Mouse (Mus musculus) bone marrow macrophage, adult 2 months (primary cell): ENCODE results near the gene Nup153. TPM values are rescaled to one million over a fixed set of nuclear protein-coding genes. Genes with fewer than 3 reads are reported as not detected.

Experiments used
- H3K27ac ChIP-seq: 2 replicates; pipeline ENCODE4 v1.5.1; 2012; ENCODE audit warnings: low read depth, low read length; ENCODE audit not compliant: insufficient read depth
- H3K4me1 ChIP-seq: 2 replicates; pipeline ENCODE4 v1.6.1; 2012; ENCODE audit warnings: low read length; ENCODE audit not compliant: control insufficient read depth, insufficient read depth
- H3K4me3 ChIP-seq: 2 replicates; pipeline ENCODE4 v1.5.1; 2012; ENCODE audit warnings: mild to moderate bottlenecking, low read length, moderate library complexity; ENCODE audit not compliant: insufficient read depth
- CTCF ChIP-seq: IDR thresholded peaks from 2 replicates; pipeline ENCODE4 v1.5.1; 2012; ENCODE audit warnings: low read depth, mild to moderate bottlenecking, low read length, moderate library complexity
- POLR2A ChIP-seq: IDR thresholded peaks from 2 replicates; pipeline ENCODE4 v1.6.1; 2012; ENCODE audit warnings: mild to moderate bottlenecking, low read depth, low read length, borderline replicate concordance
- polyA plus RNA-seq: library from polyadenylated mRNA; stranded (reverse); fragments of >200 nt; gene quantifications from 2 replicates; pipeline ENCODE4 v1.2.4, GENCODE M21; 2012; ENCODE audit not compliant: missing spikeins, insufficient read depth, insufficient read length

The Nup153 gene
- polyA plus RNA-seq: 33.9 and 37.6 TPM in 2 replicates

DNA sequence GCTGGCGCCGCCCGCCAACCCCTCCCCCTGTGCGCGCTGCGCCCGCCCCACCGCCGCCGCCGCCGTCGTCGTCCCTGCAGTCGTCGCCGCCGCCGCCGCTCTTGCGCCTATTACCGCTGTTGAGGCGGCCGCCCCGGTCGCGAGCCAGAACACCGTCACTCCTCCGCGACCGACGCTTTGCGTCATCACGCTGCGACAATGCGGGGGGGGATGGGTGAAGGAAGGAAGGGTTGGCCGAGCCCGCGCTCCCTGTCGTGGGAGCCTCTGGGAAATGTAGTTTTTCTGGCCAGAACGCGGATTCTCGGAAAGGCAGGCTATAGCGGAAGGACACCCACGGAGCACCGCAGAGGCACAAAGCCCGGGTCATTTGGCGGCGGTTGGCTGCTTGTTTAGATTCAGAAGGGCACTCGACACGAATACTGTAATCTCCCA lies at the start of gene Nup153:
Nup153 (minus strand) TSS at position 104 of the 432 bp plus-strand sequence.
- peak within 1 kb of the TSS; percentile 76 for H3K27ac ChIP-seq
- H3K4me1 ChIP-seq: peaks cover 10% of the 10 kb centered on the region
- H3K4me3 ChIP-seq: peak within 1 kb of the TSS; percentile 75
- no peak for TF ChIP-seq CTCF
- no peak for TF ChIP-seq POLR2A

DNA sequence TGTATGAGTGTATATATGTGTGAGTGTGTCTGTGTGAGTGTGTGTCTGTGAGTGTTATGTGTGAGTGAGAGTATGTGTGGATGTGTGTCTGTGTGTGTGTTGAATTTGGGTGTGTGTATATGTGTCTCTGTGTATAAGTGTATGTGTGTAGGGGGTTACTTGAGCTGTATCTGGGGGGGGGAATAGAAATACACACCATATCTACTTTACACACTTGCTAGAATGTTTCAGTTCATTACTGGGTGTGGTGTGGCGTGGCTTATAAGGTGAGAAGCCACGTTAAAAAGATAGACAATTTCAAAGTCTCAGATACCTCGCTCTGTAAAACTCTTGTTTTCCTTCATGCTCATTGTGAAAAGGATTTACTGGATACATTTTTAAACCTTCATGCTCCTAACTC lies 49.7 kb upstream of the Nup153 start:
- Histone ChIP-seq H3K27ac (no peak overlapping the region), H3K4me1 (peaks cover 7% of the 10 kb centered on the region), H3K4me3 (no peak overlapping the region)
- TF ChIP-seq POLR2A (no peak), CTCF (no peak)

DNA sequence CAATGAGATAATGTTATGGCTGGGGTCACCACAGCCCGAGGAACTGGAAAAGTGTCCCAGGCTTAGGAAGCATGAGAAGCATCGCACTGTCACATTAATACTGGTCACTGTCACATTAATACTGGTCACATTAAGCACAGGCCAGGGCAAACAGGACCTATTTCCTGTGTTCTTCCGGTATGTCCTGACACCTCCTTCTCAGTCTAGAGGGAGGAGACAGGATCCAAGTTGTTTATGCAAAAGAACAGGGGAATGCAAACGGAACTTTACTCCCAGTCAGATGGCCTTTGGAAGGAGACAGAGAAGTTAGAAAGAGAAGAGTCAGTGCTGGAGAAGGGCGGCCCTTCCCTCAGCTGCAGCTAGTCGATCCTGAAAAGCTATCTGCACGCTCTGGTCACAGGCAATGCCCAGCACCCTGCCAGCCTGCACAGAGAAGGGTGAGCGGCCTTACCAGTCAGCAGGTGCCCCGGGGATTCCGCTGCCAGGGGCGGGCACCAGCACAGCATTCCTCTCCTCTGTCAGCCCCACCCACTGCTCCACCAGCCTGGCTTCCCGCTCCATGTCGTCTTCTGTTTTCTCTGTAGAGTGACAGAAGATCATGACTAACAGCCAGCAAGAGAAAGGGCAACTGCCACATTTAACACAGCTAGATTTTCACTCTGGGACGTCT lies 49.0 kb upstream of the Nup153 start:
- TF ChIP-seq CTCF (no peak), POLR2A (no peak)
- no peak overlapping the region for H3K27ac ChIP-seq
- H3K4me3 ChIP-seq: no peak overlapping the region
- H3K4me1 ChIP-seq: peaks cover 7% of the 10 kb centered on the region

DNA sequence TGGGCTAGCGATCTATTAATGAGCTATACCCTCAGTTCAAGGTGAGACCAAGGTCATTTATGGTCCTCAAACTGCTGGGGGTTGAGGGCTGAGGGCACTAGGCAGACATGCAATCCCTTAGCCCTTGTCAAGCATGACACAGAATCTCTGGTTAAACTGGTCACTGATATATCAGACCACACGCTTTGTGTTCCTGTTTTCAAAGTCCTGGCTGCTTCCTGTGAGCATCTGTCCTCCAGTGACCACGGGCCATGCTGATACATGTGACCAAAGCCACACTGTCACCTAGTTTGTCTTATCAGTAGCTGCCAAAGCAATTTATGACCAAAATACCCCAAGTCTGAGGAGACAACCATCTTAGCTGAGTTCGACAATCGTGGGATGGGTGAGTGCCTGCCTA lies 47.3 kb upstream of the Nup153 start:
- Histone ChIP-seq H3K4me1 (peaks cover 7% of the 10 kb centered on the region), H3K4me3 (no peak overlapping the region), H3K27ac (no peak overlapping the region)

DNA sequence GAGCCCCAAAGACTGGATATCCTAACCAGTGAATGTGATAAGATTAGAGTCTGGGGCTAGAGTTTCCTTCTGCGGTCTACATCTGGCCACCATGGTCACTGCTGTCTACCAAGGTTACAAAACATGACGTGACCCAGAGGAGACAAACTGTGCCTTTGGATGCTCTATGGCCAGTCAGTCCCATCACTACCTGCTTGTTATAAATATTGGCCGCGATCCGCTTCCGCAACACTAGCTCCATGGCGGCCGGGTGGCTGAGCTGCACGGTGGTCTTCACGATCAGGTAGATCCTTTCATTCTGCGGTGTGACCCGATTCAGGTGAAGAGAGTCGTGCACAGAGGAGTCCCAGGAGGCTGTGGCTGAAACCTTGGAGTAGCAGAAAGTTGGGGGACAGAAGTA lies 44.8 kb upstream of the Nup153 start:
- H3K4me3 ChIP-seq: no peak overlapping the region
- H3K4me1 ChIP-seq: peaks cover 7% of the 10 kb centered on the region
- H3K27ac ChIP-seq: no peak overlapping the region
- TF ChIP-seq POLR2A (no peak), CTCF (no peak)

More for the DNA sequence above, 47.3 kb upstream of the Nup153 start:
- TF ChIP-seq CTCF (no peak), POLR2A (no peak)

DNA sequence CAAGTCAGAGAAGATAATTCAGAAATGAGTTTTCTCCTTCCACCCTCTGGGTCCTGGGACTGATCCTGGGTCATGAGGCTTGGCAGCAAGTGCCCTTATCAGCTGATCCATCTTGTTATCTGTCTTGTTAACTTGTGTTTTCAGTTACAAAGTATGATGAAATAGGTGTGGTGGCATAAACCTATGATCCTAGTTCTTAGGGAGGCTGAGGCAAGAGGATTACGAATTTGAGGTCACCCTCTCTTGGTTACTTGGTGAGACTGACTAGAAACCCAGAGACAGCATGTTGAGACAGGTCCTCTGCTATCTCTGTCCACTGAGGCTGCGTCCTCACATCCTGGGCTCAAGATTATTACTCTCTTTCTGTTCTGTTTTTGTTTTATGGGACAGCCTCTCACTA lies 37.6 kb upstream of the Nup153 start:
- TF ChIP-seq CTCF (no peak), POLR2A (no peak)
- Histone ChIP-seq H3K27ac (no peak overlapping the region), H3K4me3 (no peak overlapping the region), H3K4me1 (no peaks in the 10 kb centered on the region)

DNA sequence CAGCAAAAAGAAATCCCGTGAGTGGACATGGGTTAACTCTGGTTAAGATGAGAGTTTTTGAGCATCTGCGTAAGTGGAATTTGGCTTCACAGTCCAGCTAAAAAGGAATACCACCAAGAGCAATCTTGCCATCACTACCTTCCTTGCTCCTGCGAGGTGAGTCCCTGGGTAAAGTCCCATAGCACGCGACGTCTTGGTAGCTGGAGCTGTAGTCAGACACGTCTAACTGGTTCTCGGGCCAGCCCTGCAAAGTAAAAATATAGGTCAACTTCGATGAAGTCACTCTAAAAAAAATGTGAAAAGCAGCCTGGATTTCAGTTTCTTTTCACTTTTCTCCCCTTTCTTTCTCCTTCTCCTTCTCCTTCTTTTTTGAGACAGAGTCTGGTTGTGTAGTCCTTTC lies 35.5 kb upstream of the Nup153 start:
- Histone ChIP-seq H3K27ac (no peak overlapping the region), H3K4me1 (no peaks in the 10 kb centered on the region)
- TF ChIP-seq POLR2A: no peak
- TF ChIP-seq CTCF: no peak

DNA sequence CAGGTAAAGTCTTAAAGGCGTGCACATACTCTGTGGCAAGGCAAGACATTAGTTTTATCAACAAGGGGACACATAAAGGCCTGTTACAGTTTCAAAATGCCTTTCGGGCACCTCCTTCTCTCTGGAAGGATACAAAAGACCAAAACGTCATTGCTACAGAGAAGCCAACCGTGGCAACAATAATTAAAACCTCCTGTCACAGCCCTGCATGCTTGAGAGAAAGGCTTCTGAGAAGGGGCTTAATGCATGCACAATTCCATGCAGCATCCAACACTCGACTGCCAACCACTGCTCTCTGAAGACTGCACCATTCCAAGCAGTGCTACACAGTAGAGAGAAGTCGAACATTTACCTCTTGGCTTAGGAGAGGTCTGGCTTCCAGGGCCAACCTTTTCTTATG lies 33.2 kb upstream of the Nup153 start:
- Histone ChIP-seq H3K4me1 (no peaks in the 10 kb centered on the region), H3K4me3 (no peak overlapping the region), H3K27ac (no peak overlapping the region)
- TF ChIP-seq POLR2A (no peak), CTCF (no peak)

More for the DNA sequence above, 35.5 kb upstream of the Nup153 start:
- H3K4me3 ChIP-seq: no peak overlapping the region

DNA sequence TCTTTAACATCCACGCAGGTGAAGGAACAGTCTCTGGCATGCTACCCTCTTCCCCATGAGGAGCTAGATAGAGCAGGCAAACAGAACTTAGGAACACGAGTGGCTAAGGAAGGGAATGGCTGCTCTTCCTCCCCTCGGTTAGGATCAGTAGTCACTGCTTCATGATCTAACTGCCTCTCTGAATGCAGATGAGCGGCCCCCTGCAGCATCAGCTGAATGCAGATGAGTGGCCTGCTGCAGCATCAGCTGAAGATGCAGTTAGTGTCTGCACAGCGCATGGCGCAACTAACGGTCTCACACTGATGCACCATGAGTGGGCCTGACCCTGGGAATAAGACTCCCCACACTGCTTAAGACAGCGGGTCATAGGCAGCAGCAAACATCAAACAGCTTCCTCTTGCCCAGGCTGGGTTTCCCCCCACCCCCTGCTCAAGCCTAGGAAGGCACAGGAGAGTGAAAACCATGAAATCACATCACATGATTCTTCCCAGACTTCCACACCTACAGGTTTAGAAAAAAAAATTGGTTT lies 31.6 kb upstream of the Nup153 start:
- no peak overlapping the region for H3K4me3 ChIP-seq
- H3K27ac ChIP-seq: no peak overlapping the region
- H3K4me1 ChIP-seq: no peaks in the 10 kb centered on the region
- TF ChIP-seq CTCF (no peak), POLR2A (no peak)

DNA sequence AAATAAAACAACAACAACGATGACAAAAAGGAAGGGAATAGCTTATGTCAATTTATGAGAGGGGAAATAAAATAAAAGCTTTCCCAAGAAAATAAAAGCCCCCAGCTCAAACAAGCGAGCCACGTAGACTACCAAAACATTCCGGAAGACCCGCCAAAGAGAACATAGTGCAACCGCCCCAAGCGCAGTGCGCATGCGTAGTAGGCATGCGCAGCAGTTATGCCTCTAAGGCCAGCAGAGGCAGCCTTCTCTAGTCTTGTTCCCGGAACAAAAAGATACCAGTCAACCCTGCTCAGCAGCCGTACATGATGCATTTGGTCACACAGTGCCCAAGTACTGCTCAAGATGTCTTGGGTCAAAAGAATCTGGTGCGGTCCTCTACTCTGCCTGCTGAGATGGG lies 30.9 kb upstream of the Nup153 start:
- TF ChIP-seq CTCF (no peak), POLR2A (no peak)
- no peaks in the 10 kb centered on the region for H3K4me1 ChIP-seq
- no peak overlapping the region for H3K27ac ChIP-seq
- H3K4me3 ChIP-seq: no peak overlapping the region
